Mouse (Mus musculus) effector memory CD4-positive, alpha-beta T cell, adult 7 months (primary cell): ENCODE measurements around the gene Pcyt1b. TPM values are rescaled to one million over a fixed set of nuclear protein-coding genes. Genes with fewer than 3 reads are reported as not detected.

ENCODE experiments used
- polyA plus RNA-seq: library from polyadenylated mRNA; unstranded; fragments of 100-300 nt; shearing (Covaris generic); gene quantifications from one replicate; pipeline ENCODE4 v1.2.1, GENCODE M21; 2017

Gene Pcyt1b
- polyA plus RNA-seq: 0.38 TPM

DNA sequence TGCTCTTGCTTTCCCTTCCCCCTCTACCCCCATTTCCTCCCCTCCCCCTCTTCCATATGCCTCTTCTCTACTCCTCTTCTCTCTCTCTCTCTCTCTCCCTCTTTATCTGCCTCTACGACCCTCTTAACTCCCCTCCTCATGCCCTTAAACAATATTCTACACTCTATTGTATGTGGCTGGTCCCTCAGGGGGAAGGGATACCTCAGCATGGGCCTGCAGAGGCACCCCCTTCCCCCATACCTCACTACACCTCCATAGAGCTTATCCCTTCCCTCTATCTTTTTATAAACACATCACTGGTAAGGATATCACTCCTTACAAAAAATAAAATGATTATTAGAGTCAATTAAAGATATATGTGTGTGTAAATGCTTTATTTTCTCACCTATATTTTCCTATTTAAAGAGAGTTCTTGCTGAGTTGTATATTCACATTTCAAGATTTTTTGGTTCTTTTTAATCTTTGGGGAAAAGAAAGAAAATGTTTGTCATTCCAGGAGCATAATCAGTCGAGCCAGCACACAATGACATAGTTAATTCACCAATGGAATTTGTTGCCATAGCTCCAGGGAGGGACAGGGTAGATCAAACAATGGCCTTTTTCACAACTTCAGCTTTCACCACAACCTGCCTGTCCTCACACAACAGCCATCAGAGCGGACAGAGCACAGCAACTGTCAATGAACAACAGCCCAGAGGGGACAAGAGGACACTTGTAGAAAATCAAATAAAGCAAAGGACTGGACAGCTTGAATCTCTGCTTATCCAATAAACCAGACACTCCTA, at the start of gene Pcyt1b:
Gene Pcyt1b (plus strand): TSS at position 646 of the 785 bp plus-strand sequence.

DNA sequence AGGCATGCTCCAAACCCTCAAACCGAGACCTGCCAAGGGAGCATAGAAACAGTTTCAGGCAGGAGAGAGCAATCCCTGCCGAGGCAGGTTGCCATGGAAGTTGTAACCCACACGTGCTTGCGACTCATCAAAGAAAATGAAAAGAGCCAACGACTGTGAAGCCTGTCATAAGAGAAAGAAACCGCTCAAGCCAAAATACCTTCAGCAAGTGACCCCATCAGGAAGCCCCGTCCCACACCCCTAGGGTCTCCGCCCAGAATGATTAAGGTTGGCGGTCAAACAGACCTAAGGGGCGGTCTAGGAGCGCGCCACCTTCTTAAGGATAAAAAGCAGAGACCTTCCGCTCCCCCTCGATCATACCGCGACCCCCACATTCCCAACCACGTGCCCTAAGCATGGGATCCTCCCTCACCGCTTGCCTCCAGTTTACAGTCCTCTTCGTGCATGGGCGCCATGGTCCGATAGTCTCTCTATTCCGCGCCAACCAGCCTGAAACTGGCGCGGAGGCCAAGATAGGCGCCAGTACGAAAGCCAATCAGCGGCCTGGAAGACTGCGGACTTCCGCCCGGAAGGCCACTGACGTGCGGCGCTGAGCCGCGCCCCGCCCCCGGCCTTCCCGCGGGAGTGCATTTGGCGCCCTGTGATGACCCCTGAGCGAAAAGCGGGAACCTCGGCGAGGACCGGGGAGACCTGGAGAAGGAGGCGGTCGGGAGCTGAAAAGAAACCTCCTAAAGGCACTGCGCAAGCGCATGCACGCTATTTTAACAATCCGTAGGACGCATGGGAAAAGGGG, 22.8 kb upstream of the Pcyt1b start, which contains the start of gene Pola1:
Gene Pola1 (minus strand): TSS at position 499 of the 793 bp plus-strand sequence.

Other genes starting within 250 kb of the Pcyt1b start
- 12.3 TPM for gene Pola1, start 22.7 kb upstream of the Pcyt1b start, polyA plus RNA-seq
- gene Pdk3, start 177.3 kb downstream of the Pcyt1b start, polyA plus RNA-seq: 22.4 TPM